20 mouse cellular contexts compared by ENCODE assay signal in the genomic region with DNA sequence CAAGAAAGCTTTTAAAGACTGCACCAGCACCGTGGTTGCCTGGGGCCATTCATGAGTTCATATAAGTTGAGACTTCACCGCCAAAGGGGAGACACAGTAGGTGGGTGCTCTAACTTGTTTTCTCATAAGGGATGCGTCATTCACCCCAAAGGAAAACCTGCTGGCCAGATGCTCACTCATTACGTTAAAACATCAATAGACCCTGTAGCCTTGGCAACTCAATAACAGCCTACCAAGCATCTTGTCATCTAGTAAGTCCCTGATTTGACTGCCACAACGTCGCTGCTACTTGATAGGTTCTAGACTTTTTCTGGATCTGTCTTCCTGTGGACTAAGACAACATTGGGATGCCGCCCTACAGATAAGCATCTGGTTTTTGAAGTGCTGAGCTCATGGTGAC. TPM values are rescaled to one million over a fixed set of nuclear protein-coding genes. Genes with fewer than 3 reads are reported as not detected.
DNase-seq lines count a peak whose midpoint lies in the region; TF ChIP-seq lines count a peak whose summit lies in the region.
"Had no signal": no experiment of that assay in that cellular context is flagged by ENCODE, and none has a peak within 500 bp of the region (broad histone marks: within the 10 kb centered on the region; RNA-seq: fewer than 3 reads in every experiment).

No protein-coding gene starts in this region.

- DNase-seq in testis, postnatal 14 days (ENCODE audit: low spot score) = no peak
- DNase-seq in T-cell, adult 2 months (ENCODE audit: low spot score) = peak; percentile 79
- peak; percentile 41 for DNase-seq in splenic B cell, adult 2 months (ENCODE audit: low read depth, low spot score)
- no peak for DNase-seq in adrenal gland, adult (ENCODE audit: inconsistent age in 2 of 2, low spot score in 1 of 2)
- DNase-seq in urinary bladder, adult 2 months (ENCODE audit: low spot score) = no peak
- DNase-seq: adrenal gland, adult 2 months; adrenal gland, postnatal 14 days; cerebellum, adult 11 months; forebrain, postnatal 0 days; gastrocnemius, postnatal 10 days; gastrocnemius, postnatal 36 days; heart, postnatal 10 days; heart, postnatal 36 days had no signal

- no peaks in the 10 kb centered on the region for H3K36me3 ChIP-seq in testis, adult 2 months (ENCODE audit: control insufficient read depth, insufficient read depth, low read length)
- H3K36me3 ChIP-seq in splenic B cell, adult 2 months (ENCODE audit: control insufficient read depth, insufficient read depth, low read length, poor library complexity, severe bottlenecking) = no peaks in the 10 kb centered on the region; the same call in 1 of the 2 replicates
- H3K36me3 ChIP-seq: embryonic facial prominence, embryonic 12.5 days; embryonic facial prominence, embryonic 15.5 days; heart, embryonic 12.5 days; heart, embryonic 15.5 days; hindbrain, embryonic 10.5 days; hindbrain, embryonic 13.5 days had no signal

- H3K27ac ChIP-seq in testis, adult 2 months (ENCODE audit: control insufficient read depth, insufficient read depth, low read depth, low read length) = no peak overlapping the region
- H3K27ac ChIP-seq: embryonic facial prominence, embryonic 12.5 days; embryonic facial prominence, embryonic 15.5 days; heart, embryonic 15.5 days; hindbrain, embryonic 10.5 days; hindbrain, embryonic 13.5 days had no signal

- no peak for TF ChIP-seq CTCF in testis, adult 2 months (IDR thresholded peaks at IDR 0.05; ENCODE audit: control insufficient read depth, insufficient read depth, insufficient replicate concordance, low read depth, low read length)

- H3K4me3 ChIP-seq in testis, adult 2 months (ENCODE audit: control insufficient read depth, low read depth, low read length) = peak overlapping the region; percentile 88; the same call in 1 of the 2 replicates
- H3K4me3 ChIP-seq: embryonic facial prominence, embryonic 12.5 days; embryonic facial prominence, embryonic 15.5 days; heart, embryonic 12.5 days; heart, embryonic 15.5 days; hindbrain, embryonic 10.5 days; hindbrain, embryonic 13.5 days had no signal

- no peak for TF ChIP-seq POLR2A in testis, adult 2 months (IDR thresholded peaks at IDR 0.05; ENCODE audit: control insufficient read depth, low read depth, low read length)

- no peaks in the 10 kb centered on the region for H3K27me3 ChIP-seq in testis, adult 2 months (ENCODE audit: control insufficient read depth, insufficient read depth, low read length)
- no peaks in the 10 kb centered on the region for H3K27me3 ChIP-seq in splenic B cell, adult 2 months (ENCODE audit: control insufficient read depth, insufficient read depth, low read length, poor library complexity, severe bottlenecking)
- H3K27me3 ChIP-seq: embryonic facial prominence, embryonic 12.5 days; embryonic facial prominence, embryonic 15.5 days; heart, embryonic 12.5 days; heart, embryonic 15.5 days had no signal

- H3K4me1 ChIP-seq in testis, adult 2 months (ENCODE audit: control insufficient read depth, insufficient read depth, low read length) = no peaks in the 10 kb centered on the region

RNA-seq across cellular contexts. Expression of gene 4930523C07Rik, which starts 1.8 kb away (rescaled TPM):
- polyA plus RNA-seq in testis, adult 2 months (2012; rRNA removed) = 27.8 and 36.2 TPM in 2 replicates
- 24.9 and 29.4 TPM in 2 replicates for polyA plus RNA-seq in urinary bladder, adult 2 months (2012; rRNA removed)

Comparison
In these comparisons a context has a peak if more than half of its experiments do, and no peak if none do; other contexts are left out.
1. DNase-seq: peak in T-cell, adult 2 months (single experiment) and splenic B cell, adult 2 months (single experiment); none in testis, postnatal 14 days (single experiment), adrenal gland, adult (0 of 2) and urinary bladder, adult 2 months (single experiment).